Mouse (Mus musculus): ENCODE measurements around the gene Gas2. TPM values are rescaled to one million over a fixed set of nuclear protein-coding genes. Genes with fewer than 3 reads are reported as not detected.
A peak's percentile ranks its signal among the peaks of the same experiment; 100 is the strongest.

Gene Gas2
- polyA plus RNA-seq, 1 experiment, result 8.5 TPM

- H3K36me3 ChIP-seq (ENCODE audit: control insufficient read depth, insufficient read depth), result no peaks in the 10 kb centered on the region
- H3ac ChIP-seq (ENCODE audit: control insufficient read depth, insufficient read length), result no peak overlapping the region
- TF ChIP-seq MYOG (IDR thresholded peaks at IDR 0.05; ENCODE audit: control insufficient read depth in 1 of 3, insufficient read depth in 1 of 3, insufficient read length in 2 of 3, low read depth in 2 of 3) (no peak), MYOD1 (IDR thresholded peaks at IDR 0.05; ENCODE audit: control insufficient read depth in 1 of 3, insufficient read length in 2 of 3, low read depth in 2 of 3) (peak in 2 of 3 experiments; percentile 26 to 35)
- H3K79me2 ChIP-seq (ENCODE audit: control insufficient read depth, insufficient read depth), result no peaks in the 10 kb centered on the region
- no peak overlapping the region for H3K4me3 ChIP-seq
- no peaks in the 10 kb centered on the region for H3K27me3 ChIP-seq (ENCODE audit: control insufficient read depth, insufficient read depth, insufficient read length)
- peak overlapping the region; percentile 48 for H3K4me2 ChIP-seq (ENCODE audit: low read depth)
Observed at GRCm38 (mm10) chr7:51964681-51965080, 102.9 kb downstream of the Gas2 start.

- no peak for TF ChIP-seq POLR2AphosphoS2 (IDR thresholded peaks at IDR 0.05; ENCODE audit: insufficient read length, low read depth)
- TF ChIP-seq MAX (IDR thresholded peaks at IDR 0.05; ENCODE audit: low read depth), result no peak
- TF ChIP-seq TCF12 (IDR thresholded peaks at IDR 0.05; ENCODE audit: insufficient read depth, poor library complexity, severe bottlenecking), result no peak
- peak; percentile 36 for TF ChIP-seq USF1 (IDR thresholded peaks at IDR 0.05; ENCODE audit: low read depth)
- no peak for TF ChIP-seq REST (IDR thresholded peaks at IDR 0.05; ENCODE audit: insufficient read depth, insufficient read length)
- no peak for TF ChIP-seq TCF3 (IDR thresholded peaks at IDR 0.05; ENCODE audit: insufficient read length, low read depth)
- TF ChIP-seq MYOD1 (IDR thresholded peaks at IDR 0.05; ENCODE audit: control insufficient read depth in 1 of 3, insufficient read length in 2 of 3, low read depth in 2 of 3), result no peak
- Histone ChIP-seq H3ac (ENCODE audit: control insufficient read depth, insufficient read length) (no peak overlapping the region), H3K36me3 (ENCODE audit: control insufficient read depth, insufficient read depth) (no peaks in the 10 kb centered on the region), H3K79me2 (ENCODE audit: control insufficient read depth, insufficient read depth) (no peaks in the 10 kb centered on the region), H3K27me3 (ENCODE audit: control insufficient read depth, insufficient read depth, insufficient read length) (no peaks in the 10 kb centered on the region), H3K4me3 (no peak overlapping the region), H3K4me2 (ENCODE audit: low read depth) (peak overlapping the region; percentile 28)
Observed at GRCm38 (mm10) chr7:51967581-51967980, 105.8 kb downstream of the Gas2 start.

GRCm38 (mm10) chr7:51969379-51969778, 107.6 kb downstream of the Gas2 start:
- Histone ChIP-seq H3K4me2 (ENCODE audit: low read depth) (no peak overlapping the region), H3K4me3 (no peak overlapping the region), H3K27me3 (ENCODE audit: control insufficient read depth, insufficient read depth, insufficient read length) (no peaks in the 10 kb centered on the region), H3ac (ENCODE audit: control insufficient read depth, insufficient read length) (no peak overlapping the region), H3K79me2 (ENCODE audit: control insufficient read depth, insufficient read depth) (no peaks in the 10 kb centered on the region), H3K36me3 (ENCODE audit: control insufficient read depth, insufficient read depth) (no peaks in the 10 kb centered on the region)
- TF ChIP-seq REST (IDR thresholded peaks at IDR 0.05; ENCODE audit: insufficient read depth, insufficient read length) (no peak), MYOG (IDR thresholded peaks at IDR 0.05; ENCODE audit: control insufficient read depth in 1 of 3, insufficient read depth in 1 of 3, insufficient read length in 2 of 3, low read depth in 2 of 3) (no peak), CEBPB (IDR thresholded peaks at IDR 0.05; ENCODE audit: insufficient read depth, poor library complexity, severe bottlenecking) (no peak), E2F4 (IDR thresholded peaks at IDR 0.05; ENCODE audit: insufficient read depth) (no peak), MYOD1 (IDR thresholded peaks at IDR 0.05; ENCODE audit: control insufficient read depth in 1 of 3, insufficient read length in 2 of 3, low read depth in 2 of 3) (no peak), TCF3 (IDR thresholded peaks at IDR 0.05; ENCODE audit: insufficient read length, low read depth) (no peak), TCF12 (IDR thresholded peaks at IDR 0.05; ENCODE audit: insufficient read depth, poor library complexity, severe bottlenecking) (no peak), USF1 (IDR thresholded peaks at IDR 0.05; ENCODE audit: low read depth) (no peak), MAX (IDR thresholded peaks at IDR 0.05; ENCODE audit: low read depth) (no peak), POLR2A (IDR thresholded peaks at IDR 0.05; ENCODE audit: insufficient read length, low read depth) (no peak)

GRCm38 (mm10) chr7:51972252-51972855, 110.5 kb downstream of the Gas2 start:
- no peak overlapping the region for H3ac ChIP-seq (ENCODE audit: control insufficient read depth, insufficient read length)
- H3K36me3 ChIP-seq (ENCODE audit: control insufficient read depth, insufficient read depth), result no peaks in the 10 kb centered on the region
- H3K79me2 ChIP-seq (ENCODE audit: control insufficient read depth, insufficient read depth), result no peaks in the 10 kb centered on the region
- H3K4me2 ChIP-seq (ENCODE audit: low read depth), result no peak overlapping the region
- H3K4me3 ChIP-seq, result no peak overlapping the region
- TF ChIP-seq MAX (IDR thresholded peaks at IDR 0.05; ENCODE audit: low read depth) (no peak), SRF (IDR thresholded peaks at IDR 0.05; ENCODE audit: control insufficient read depth, insufficient read length, low read depth) (no peak), CEBPB (IDR thresholded peaks at IDR 0.05; ENCODE audit: insufficient read depth, poor library complexity, severe bottlenecking) (no peak), USF1 (IDR thresholded peaks at IDR 0.05; ENCODE audit: low read depth) (no peak), MYOD1 (IDR thresholded peaks at IDR 0.05; ENCODE audit: control insufficient read depth in 1 of 3, insufficient read length in 2 of 3, low read depth in 2 of 3) (no peak), TCF3 (IDR thresholded peaks at IDR 0.05; ENCODE audit: insufficient read length, low read depth) (no peak), E2F4 (IDR thresholded peaks at IDR 0.05; ENCODE audit: insufficient read depth) (no peak), POLR2A (IDR thresholded peaks at IDR 0.05; ENCODE audit: insufficient read length, low read depth) (no peak), POLR2AphosphoS2 (IDR thresholded peaks at IDR 0.05; ENCODE audit: insufficient read length, low read depth) (no peak), MYOG (IDR thresholded peaks at IDR 0.05; ENCODE audit: control insufficient read depth in 1 of 3, insufficient read depth in 1 of 3, insufficient read length in 2 of 3, low read depth in 2 of 3) (no peak), TCF12 (IDR thresholded peaks at IDR 0.05; ENCODE audit: insufficient read depth, poor library complexity, severe bottlenecking) (no peak), REST (IDR thresholded peaks at IDR 0.05; ENCODE audit: insufficient read depth, insufficient read length) (no peak)
- H3K27me3 ChIP-seq (ENCODE audit: control insufficient read depth, insufficient read depth, insufficient read length), result no peaks in the 10 kb centered on the region

GRCm38 (mm10) chr7:51973091-51973490, 111.3 kb downstream of the Gas2 start:
- H3K36me3 ChIP-seq (ENCODE audit: control insufficient read depth, insufficient read depth), result no peaks in the 10 kb centered on the region
- no peaks in the 10 kb centered on the region for H3K79me2 ChIP-seq (ENCODE audit: control insufficient read depth, insufficient read depth)
- H3ac ChIP-seq (ENCODE audit: control insufficient read depth, insufficient read length), result no peak overlapping the region
- TF ChIP-seq CEBPB (IDR thresholded peaks at IDR 0.05; ENCODE audit: insufficient read depth, poor library complexity, severe bottlenecking) (no peak), MYOD1 (IDR thresholded peaks at IDR 0.05; ENCODE audit: control insufficient read depth in 1 of 3, insufficient read length in 2 of 3, low read depth in 2 of 3) (no peak), TCF3 (IDR thresholded peaks at IDR 0.05; ENCODE audit: insufficient read length, low read depth) (no peak), TCF12 (IDR thresholded peaks at IDR 0.05; ENCODE audit: insufficient read depth, poor library complexity, severe bottlenecking) (no peak), SRF (IDR thresholded peaks at IDR 0.05; ENCODE audit: control insufficient read depth, insufficient read length, low read depth) (no peak), E2F4 (IDR thresholded peaks at IDR 0.05; ENCODE audit: insufficient read depth) (no peak), MAX (IDR thresholded peaks at IDR 0.05; ENCODE audit: low read depth) (no peak), USF1 (IDR thresholded peaks at IDR 0.05; ENCODE audit: low read depth) (no peak), POLR2AphosphoS2 (IDR thresholded peaks at IDR 0.05; ENCODE audit: insufficient read length, low read depth) (no peak), REST (IDR thresholded peaks at IDR 0.05; ENCODE audit: insufficient read depth, insufficient read length) (no peak), POLR2A (IDR thresholded peaks at IDR 0.05; ENCODE audit: insufficient read length, low read depth) (no peak), MYOG (IDR thresholded peaks at IDR 0.05; ENCODE audit: control insufficient read depth in 1 of 3, insufficient read depth in 1 of 3, insufficient read length in 2 of 3, low read depth in 2 of 3) (no peak)
- no peak overlapping the region for H3K4me2 ChIP-seq (ENCODE audit: low read depth)
- no peak overlapping the region for H3K4me3 ChIP-seq
- H3K27me3 ChIP-seq (ENCODE audit: control insufficient read depth, insufficient read depth, insufficient read length), result no peaks in the 10 kb centered on the region
